Mouse (Mus musculus) cerebellum, adult 11 months (tissue): ENCODE data around the gene Fndc4.

Experiments used
- DNase-seq: peaks from one replicate; pipeline ENCODE4 v3.0.0; 2022

Fndc4 gene

GRCm38 (mm10) chr5:31295606-31296141 lies at the start of gene Fndc4:
Gene Fndc4, minus strand, starts transcription at chr5:31296080.
- DNase-seq, result peak; percentile 63

GRCm38 (mm10) chr5:31328255-31328654 lies 32.4 kb upstream of the Fndc4 start:
- DNase-seq, result peak; percentile 57

GRCm38 (mm10) chr5:31326850-31327249 lies 31.0 kb upstream of the Fndc4 start:
- no peak for DNase-seq

- no peak for DNase-seq
Observed at GRCm38 (mm10) chr5:31324085-31324484, 28.2 kb upstream of the Fndc4 start.

GRCm38 (mm10) chr5:31322776-31323175 lies 26.9 kb upstream of the Fndc4 start:
- DNase-seq, result no peak

DNA sequence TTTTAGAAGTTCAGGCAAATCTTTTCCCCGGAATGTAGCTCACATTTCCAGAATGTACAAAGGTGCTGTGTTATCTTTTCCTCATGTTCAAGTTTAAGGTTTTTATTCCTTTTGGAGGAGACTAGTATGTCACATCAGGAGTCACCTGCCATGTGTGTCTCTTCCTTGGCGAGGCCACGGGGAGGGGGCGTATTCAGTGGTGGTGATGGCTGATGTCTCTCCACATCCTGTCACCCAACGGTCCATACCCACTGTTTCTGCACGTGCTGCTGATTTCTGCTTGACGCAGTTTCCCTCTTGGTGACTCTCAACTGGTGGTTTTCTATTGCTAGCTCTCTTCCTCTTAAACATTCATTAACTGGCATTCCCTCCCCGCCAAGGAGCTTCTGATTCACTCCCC lies 16.9 kb upstream of the Fndc4 start:
- DNase-seq, result no peak

DNA sequence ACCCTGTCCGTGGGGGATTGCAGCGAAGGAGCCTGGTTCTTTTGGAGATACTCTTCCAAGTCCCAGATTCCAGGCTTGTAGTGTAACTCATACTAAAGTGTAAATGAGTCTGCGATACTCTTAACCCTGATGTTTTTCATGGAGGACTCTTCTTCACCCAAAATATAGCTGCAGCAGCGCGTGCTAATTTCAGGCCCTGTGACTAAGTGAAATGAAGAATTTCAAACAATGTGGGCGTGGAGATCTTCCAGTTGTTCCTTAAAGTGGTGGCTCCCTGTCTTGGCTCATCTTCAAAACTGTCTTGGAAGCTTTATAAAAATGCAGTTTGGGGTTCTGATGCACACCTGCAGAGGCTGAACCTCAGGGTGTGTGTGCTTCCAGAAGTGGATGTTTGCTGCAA lies 7.2 kb upstream of the Fndc4 start:
- DNase-seq, result no peak

DNA sequence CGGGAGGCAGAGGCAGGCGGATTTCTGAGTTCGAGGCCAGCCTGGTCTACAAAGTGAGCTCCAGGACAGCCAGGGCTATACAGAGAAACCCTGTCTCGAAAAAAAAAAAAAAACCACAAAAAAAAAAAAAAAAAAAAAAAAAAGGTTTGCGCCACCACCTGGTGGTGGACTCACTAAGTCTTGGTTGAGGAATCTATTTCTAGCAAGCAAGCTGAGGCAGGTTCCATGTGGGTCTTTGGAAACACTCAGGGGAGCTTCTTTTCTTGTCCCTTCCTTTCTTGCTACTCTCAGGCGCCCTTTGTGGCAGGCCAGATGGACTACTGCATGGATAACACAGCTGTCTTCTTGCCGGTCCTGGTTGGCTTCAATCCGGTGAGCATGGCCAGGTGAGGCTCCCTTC lies 6.0 kb upstream of the Fndc4 start:
- no peak for DNase-seq

GRCm38 (mm10) chr5:31298486-31298885 lies 2.6 kb upstream of the Fndc4 start:
- no peak for DNase-seq

DNA sequence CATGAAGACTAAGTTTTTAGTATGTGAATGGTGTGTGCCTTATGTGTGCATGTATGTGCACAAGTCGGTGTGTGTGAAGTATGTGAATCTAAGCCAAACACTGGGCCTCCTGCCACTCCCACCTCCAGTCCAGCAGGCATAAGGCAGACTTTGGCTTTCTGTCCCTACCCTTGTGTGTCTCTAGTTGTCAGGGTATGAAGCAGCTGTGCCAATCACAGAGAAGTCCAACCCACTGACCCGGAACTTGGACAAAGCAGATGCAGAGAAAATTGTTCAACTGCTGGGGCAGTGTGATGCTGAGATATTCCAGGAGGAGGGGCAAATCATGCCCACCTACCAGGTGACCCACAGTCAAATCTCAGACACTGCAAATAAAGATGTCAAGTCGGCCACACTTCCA lies 2.1 kb upstream of the Fndc4 start:
- no peak for DNase-seq

DNA sequence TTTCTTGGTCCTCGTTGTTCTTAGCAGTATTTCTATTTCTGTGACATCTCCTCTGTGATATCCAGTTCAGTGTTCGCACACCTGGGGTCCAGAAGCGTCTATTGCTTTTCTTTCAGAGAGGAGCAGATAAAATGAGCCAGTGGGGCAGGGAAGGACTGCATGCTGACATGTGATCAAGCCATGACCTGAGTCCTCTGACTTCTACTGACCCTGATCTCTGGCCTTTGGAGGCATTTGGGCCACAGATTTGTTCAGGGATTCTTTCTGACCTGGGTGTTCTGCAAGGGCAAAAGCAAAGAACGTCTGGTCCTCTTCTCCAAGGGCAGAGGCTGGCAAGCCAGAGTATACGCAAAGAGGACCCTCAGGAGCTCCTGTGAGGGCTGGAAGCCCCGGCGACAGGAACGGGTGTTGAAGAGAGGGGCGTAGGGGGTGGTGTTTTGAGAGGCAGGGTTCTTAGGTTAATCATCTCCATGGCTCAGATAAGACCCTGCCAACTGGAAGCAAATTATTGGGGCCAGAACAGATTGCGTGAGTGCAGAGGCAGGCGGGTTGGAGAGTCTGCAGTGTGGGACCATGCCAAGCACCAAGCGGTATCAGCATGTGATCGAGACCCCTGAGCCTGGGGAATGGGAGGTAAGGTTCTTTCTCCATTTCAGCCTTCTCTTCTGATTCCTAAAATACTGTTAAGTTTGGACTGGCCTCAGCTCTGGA lies 1.3 kb upstream of the Fndc4 start, which contains the start of gene Gckr:
Gckr (plus strand) TSS at position 397 of the 711 bp plus-strand sequence.
- no peak for DNase-seq

GRCm38 (mm10) chr5:31294964-31295605 lies 795 bp downstream of the Fndc4 start:
- DNase-seq, result peak; percentile 20

GRCm38 (mm10) chr5:31291361-31291688 lies 4.6 kb downstream of the Fndc4 start:
- no peak for DNase-seq

DNA sequence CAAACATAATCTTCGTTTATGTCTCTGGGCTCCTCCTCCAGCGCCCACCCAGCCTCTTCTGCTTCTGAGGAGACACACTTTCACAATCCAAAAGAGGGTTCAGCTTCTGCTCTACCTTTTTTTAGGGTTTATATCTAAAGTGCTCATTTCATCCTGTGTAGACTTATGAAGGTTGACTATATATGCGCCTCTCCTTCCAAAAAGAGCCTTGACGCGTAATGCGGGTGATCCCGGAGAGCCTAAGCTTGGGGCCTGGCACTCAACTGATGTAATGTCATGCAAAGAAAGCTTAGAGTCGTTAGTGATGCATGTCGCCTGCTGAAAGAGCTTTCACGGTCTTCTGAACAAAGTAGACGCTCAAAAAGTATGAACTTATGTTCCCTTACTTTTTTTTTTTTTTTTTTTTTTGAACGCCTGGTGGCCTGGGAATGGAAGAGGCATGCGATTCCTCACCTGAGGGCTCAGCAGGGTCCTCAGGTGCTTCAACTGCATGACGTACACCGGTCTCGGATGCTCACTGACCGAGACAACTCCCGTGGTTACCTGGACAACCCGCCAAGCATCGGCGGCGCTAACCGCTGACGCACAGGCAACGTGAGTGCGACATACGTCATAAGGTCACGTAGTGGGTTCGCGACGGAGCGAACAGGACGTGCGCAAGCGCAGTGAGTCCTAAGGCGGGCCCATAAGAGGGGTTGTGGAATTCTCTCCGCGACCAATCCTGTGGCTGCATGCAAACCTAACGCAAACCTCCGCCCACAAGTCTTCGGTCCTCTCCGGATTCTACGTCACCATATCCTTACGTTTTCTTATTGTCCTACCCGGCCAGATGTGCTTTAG lies 5.1 kb downstream of the Fndc4 start, which contains the start of gene Ift172:
Ift172 (minus strand) TSS at position 596 of the 840 bp plus-strand sequence.
- DNase-seq, result peak; percentile 95

- no peak for DNase-seq
Observed at GRCm38 (mm10) chr5:31289626-31290230, 6.2 kb downstream of the Fndc4 start.

GRCm38 (mm10) chr5:31288655-31289054 lies 7.2 kb downstream of the Fndc4 start:
- DNase-seq, result no peak

DNA sequence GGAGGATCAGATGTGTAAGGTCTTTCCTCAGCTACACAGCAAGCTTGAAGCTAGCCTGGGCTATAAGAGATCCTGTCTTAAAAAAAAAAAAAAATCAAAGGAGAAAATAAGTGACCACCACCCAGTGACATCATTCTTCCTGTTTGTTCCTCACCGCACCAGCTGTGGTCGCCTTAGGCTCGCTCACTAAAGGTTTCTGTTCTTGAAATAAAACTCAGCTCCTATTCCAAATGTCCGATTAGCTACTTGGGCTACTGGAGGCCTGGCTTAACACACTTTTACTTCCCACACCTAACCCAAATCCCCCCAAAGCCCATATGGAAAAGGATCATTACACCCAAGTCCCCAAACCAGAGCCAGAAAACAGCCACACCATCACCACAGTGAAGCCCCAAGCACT lies 7.7 kb downstream of the Fndc4 start:
- no peak for DNase-seq

- no peak for DNase-seq
Observed at GRCm38 (mm10) chr5:31279245-31279988, 16.5 kb downstream of the Fndc4 start.

DNA sequence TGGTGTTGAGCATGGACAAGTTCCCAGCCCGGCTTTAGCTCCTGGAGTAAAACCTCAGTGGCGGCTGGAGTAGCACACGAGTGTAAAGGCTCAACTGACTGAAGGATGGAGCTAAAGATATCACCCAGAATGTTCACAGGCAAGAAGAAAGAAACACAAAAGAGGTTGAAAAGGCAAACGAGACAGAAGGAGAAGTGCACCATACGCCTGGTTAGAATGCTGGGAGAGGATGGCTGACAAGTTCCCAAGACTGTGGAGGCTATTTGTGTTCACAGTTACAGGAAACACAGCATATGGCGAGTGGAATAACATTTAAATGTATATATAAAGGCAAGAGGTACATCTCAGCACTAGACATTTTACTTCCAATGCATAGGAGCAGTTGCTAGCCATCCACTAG lies 22.9 kb downstream of the Fndc4 start:
- DNase-seq, result no peak

DNA sequence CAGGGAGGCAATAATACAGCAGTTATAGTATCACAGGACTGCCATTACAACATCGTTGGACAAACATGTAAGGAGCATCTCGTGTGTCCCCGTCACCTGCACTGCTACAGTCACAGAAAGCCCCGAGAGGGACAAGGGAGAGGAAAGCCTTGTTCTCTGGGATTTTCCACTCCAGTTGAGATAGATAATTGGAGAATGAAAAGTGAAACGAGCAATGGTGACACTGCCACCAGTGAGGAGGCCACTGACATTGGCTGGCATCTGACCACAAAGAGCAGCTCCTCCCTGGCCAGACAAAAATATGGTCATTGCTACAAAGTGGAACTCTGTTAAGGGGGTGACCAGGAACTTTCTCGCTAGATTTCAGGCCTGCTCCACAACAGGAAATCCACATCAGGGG lies 28.2 kb downstream of the Fndc4 start:
- no peak for DNase-seq

- DNase-seq, result no peak
Observed at GRCm38 (mm10) chr5:31266101-31266500, 29.8 kb downstream of the Fndc4 start.

GRCm38 (mm10) chr5:31257616-31258015 lies 38.3 kb downstream of the Fndc4 start:
- DNase-seq, result no peak
